Mouse (Mus musculus): ENCODE data around the gene Mphosph6. TPM values are rescaled to one million over a fixed set of nuclear protein-coding genes. Genes with fewer than 3 reads are reported as not detected.
A peak's percentile ranks its signal among the peaks of the same experiment; 100 is the strongest.

Mphosph6 gene
- 12.0 and 13.7 TPM in 2 replicates for total RNA-seq (2017)

- peak; percentile 90 for ATAC-seq (ENCODE audit: extremely low read depth, insufficient number of reproducible peaks, low FRiP score, poor library complexity, severe bottlenecking)
These were observed at the start of gene Mphosph6 for GRCm38 (mm10) chr8:117801443-117802298. Gene Mphosph6, minus strand, starts transcription at chr8:117801943.

DNA sequence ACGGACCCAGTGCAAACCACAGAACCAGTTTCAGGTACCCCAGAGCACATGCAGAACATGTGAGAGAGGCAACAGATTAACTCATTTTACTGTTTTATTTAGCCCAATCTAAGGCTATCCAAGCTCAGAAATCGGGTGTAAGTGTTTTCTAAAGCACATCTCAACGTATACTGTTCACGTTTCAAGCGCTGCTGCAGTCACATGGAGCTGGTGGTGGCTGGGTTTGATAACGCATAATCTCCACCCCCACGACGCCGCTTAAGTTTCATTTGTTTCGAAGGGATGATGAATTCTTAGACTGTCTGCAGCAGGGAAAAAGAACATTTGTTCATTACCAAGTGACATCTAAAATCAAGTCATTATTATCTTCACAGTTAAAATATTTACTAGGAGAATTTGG, 48.7 kb upstream of the Mphosph6 start:
- no peak for ATAC-seq (ENCODE audit: extremely low read depth, insufficient number of reproducible peaks, low FRiP score, poor library complexity, severe bottlenecking)

DNA sequence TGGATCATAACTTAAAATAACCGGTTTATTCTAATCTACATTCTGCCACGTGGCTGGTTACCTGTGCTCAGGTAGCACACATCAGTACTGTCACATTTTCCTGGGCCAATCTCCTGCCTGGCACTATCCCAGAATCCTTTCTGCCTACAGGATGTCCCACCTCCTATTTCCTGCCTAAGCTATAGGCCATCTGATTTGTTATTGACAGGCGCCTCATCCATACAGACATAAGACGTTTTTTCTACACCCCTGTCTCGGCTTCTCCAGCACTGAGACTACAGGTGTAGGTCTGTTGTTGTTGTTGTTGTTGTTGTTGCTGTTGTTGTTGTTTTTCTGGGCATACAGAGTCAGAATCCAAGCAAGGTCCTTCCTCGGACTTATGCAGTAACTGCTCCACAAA, 46.1 kb upstream of the Mphosph6 start:
- no peak for ATAC-seq (ENCODE audit: extremely low read depth, insufficient number of reproducible peaks, low FRiP score, poor library complexity, severe bottlenecking)

- no peak for ATAC-seq (ENCODE audit: extremely low read depth, insufficient number of reproducible peaks, low FRiP score, poor library complexity, severe bottlenecking)
These were observed 42.0 kb upstream of the Mphosph6 start for GRCm38 (mm10) chr8:117843694-117844093.

- ATAC-seq (ENCODE audit: extremely low read depth, insufficient number of reproducible peaks, low FRiP score, poor library complexity, severe bottlenecking) = no peak
These were observed 11.8 kb upstream of the Mphosph6 start for GRCm38 (mm10) chr8:117813524-117813923.

DNA sequence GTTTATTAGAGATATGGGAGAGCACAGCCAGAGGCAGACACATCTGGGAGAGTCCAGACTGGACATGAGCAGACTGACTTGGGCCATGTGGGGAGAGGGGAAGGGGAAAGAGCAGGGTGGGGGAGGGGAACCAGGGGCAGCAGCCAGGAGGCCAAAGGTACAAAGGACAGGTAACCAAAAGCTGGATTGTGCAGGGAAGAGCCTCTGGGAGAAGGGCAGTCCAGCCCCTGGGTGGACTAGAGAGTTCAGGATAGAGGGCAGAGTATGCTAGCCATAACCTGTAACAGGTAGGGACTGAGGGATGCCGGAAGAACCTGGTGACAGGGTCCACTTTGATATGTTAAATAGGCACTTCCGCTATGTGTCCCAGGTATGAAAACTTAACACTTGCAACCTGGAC, 8.9 kb upstream of the Mphosph6 start:
- ATAC-seq (ENCODE audit: extremely low read depth, insufficient number of reproducible peaks, low FRiP score, poor library complexity, severe bottlenecking) = no peak

GRCm38 (mm10) chr8:117805419-117805818, 3.7 kb upstream of the Mphosph6 start:
- no peak for ATAC-seq (ENCODE audit: extremely low read depth, insufficient number of reproducible peaks, low FRiP score, poor library complexity, severe bottlenecking)

GRCm38 (mm10) chr8:117802299-117802689, 551 bp upstream of the Mphosph6 start:
- no peak for ATAC-seq (ENCODE audit: extremely low read depth, insufficient number of reproducible peaks, low FRiP score, poor library complexity, severe bottlenecking)

GRCm38 (mm10) chr8:117798066-117798465, 3.7 kb downstream of the Mphosph6 start:
- ATAC-seq (ENCODE audit: extremely low read depth, insufficient number of reproducible peaks, low FRiP score, poor library complexity, severe bottlenecking) = no peak

GRCm38 (mm10) chr8:117796464-117796863, 5.3 kb downstream of the Mphosph6 start:
- no peak for ATAC-seq (ENCODE audit: extremely low read depth, insufficient number of reproducible peaks, low FRiP score, poor library complexity, severe bottlenecking)

- ATAC-seq (ENCODE audit: extremely low read depth, insufficient number of reproducible peaks, low FRiP score, poor library complexity, severe bottlenecking) = no peak
These were observed 7.2 kb downstream of the Mphosph6 start for GRCm38 (mm10) chr8:117794581-117794980.

GRCm38 (mm10) chr8:117792616-117793144, 9.1 kb downstream of the Mphosph6 start:
- ATAC-seq (ENCODE audit: extremely low read depth, insufficient number of reproducible peaks, low FRiP score, poor library complexity, severe bottlenecking) = no peak

DNA sequence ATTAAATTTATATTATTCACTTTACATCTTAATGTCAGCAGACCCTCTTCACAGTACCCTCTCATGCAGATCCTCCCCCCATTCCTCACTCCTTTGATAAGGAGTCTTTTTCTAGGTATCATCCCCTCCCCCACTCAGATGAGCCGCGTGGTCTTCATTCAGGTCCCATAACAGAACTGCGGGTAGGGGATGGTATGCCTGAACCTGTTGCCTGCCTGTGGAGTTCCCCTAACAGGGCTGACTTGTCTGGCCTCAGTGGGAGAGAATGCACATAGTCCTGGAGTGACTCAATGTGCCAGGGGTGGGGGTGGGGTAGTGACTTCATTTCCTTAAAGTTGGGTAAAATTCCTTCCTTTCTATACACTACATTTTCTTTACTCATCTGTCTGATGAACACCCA, 15.3 kb downstream of the Mphosph6 start:
- no peak for ATAC-seq (ENCODE audit: extremely low read depth, insufficient number of reproducible peaks, low FRiP score, poor library complexity, severe bottlenecking)

- no peak for ATAC-seq (ENCODE audit: extremely low read depth, insufficient number of reproducible peaks, low FRiP score, poor library complexity, severe bottlenecking)
These were observed 18.7 kb downstream of the Mphosph6 start for GRCm38 (mm10) chr8:117783021-117783420.

GRCm38 (mm10) chr8:117781375-117782129, 20.2 kb downstream of the Mphosph6 start:
- no peak for ATAC-seq (ENCODE audit: extremely low read depth, insufficient number of reproducible peaks, low FRiP score, poor library complexity, severe bottlenecking)

DNA sequence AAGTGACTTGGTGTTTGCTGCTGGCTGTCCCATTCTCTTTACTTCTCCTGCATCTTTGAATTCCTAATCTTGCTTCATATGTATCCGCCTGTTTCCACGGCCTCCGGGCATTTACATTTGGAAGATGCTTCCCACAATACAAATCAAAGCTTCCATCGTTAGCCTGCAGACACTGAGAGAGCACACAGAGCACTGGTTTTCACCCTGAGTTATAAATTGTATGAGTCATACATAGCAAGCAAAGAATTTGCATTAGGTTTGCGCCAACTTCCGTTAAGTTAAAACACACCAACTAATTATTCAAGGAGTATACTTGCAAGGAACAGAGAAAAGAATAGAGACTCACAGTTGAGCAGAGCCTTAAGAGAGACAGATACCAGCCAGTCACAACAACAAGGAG, 22.4 kb downstream of the Mphosph6 start:
- ATAC-seq (ENCODE audit: extremely low read depth, insufficient number of reproducible peaks, low FRiP score, poor library complexity, severe bottlenecking) = no peak

- no peak for ATAC-seq (ENCODE audit: extremely low read depth, insufficient number of reproducible peaks, low FRiP score, poor library complexity, severe bottlenecking)
These were observed 23.0 kb downstream of the Mphosph6 start for GRCm38 (mm10) chr8:117778531-117779322.

- no peak for ATAC-seq (ENCODE audit: extremely low read depth, insufficient number of reproducible peaks, low FRiP score, poor library complexity, severe bottlenecking)
These were observed 25.7 kb downstream of the Mphosph6 start for GRCm38 (mm10) chr8:117776075-117776474.

DNA sequence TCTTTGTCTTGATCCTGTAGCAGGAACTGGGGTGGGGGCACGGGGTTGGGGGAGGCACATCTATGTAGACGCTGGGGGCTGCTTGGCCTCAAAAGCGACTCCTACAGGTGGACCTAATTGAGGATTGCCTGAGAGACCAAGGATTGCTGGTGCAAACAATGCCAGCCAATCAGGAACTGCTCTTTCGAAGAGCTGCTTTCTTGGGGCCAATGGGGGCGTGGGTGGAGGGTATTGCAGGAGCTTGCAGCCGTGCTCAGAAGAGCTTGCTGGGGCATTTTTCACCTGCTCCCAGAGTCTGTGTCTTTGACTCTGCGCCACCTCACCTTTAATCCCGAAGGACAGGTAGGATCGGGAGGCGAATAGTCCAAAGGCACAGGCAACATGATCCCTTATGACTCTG, 26.1 kb downstream of the Mphosph6 start:
- ATAC-seq (ENCODE audit: extremely low read depth, insufficient number of reproducible peaks, low FRiP score, poor library complexity, severe bottlenecking) = no peak

All from neutrophil, adult 5-6 weeks (primary cell).